Mouse (Mus musculus) mammary gland, adult 2 months (tissue): ENCODE data around the gene Olfr403. TPM values are rescaled to one million over a fixed set of nuclear protein-coding genes. Genes with fewer than 3 reads are reported as not detected.

Experiments used
- polyA plus RNA-seq: library from polyadenylated mRNA; depleted of rRNA; stranded (reverse); fragments of >200 nt; gene quantifications from 2 replicates; pipeline ENCODE4 v1.2.3, GENCODE M21; 2012; ENCODE audit warnings: low replicate concordance; rRNA removed

The Olfr403 gene
- polyA plus RNA-seq = not detected in 2 replicates

GRCm38 (mm10) chr11:74185949-74186348, at the start of gene Olfr403:
Olfr403 (plus strand) TSS chr11:74186249.

GRCm38 (mm10) chr11:74153229-74153628, 32.8 kb upstream of the Olfr403 start, which contains the start of gene Olfr402:
Olfr402 (plus strand) TSS chr11:74153529.

GRCm38 (mm10) chr11:74211279-74211678, 25.2 kb downstream of the Olfr403 start, which contains the start of gene Olfr43:
Olfr43 (minus strand) TSS chr11:74211379.

Other genes with a start within 250 kb of the Olfr403 start
- gene Olfr23, start 249.6 kb upstream of the Olfr403 start, polyA plus RNA-seq = not detected in 2 replicates
- not detected in 2 replicates for gene Olfr397, start 225.4 kb upstream of the Olfr403 start, polyA plus RNA-seq
- not detected in 2 replicates for gene Olfr398, start 195.8 kb upstream of the Olfr403 start, polyA plus RNA-seq
- not detected in 2 replicates for gene Olfr139, start 129.7 kb upstream of the Olfr403 start, polyA plus RNA-seq
- not detected in 2 replicates for gene Olfr399, start 129.6 kb upstream of the Olfr403 start, polyA plus RNA-seq
- gene Zfp616, start 116.3 kb upstream of the Olfr403 start, polyA plus RNA-seq = not detected in 2 replicates
- not detected in 2 replicates for gene Olfr401, start 72.5 kb upstream of the Olfr403 start, polyA plus RNA-seq
- gene Olfr402, start 32.7 kb upstream of the Olfr403 start, polyA plus RNA-seq = not detected in 2 replicates
- not detected in 2 replicates for gene Olfr43, start 25.1 kb downstream of the Olfr403 start, polyA plus RNA-seq
- gene Olfr406, start 73.6 kb downstream of the Olfr403 start, polyA plus RNA-seq = not detected in 2 replicates
- gene Olfr59, start 97.5 kb downstream of the Olfr403 start, polyA plus RNA-seq = not detected in 2 replicates
- gene Olfr410, start 151.8 kb downstream of the Olfr403 start, polyA plus RNA-seq = not detected in 2 replicates
- gene Olfr411, start 166.4 kb downstream of the Olfr403 start, polyA plus RNA-seq = not detected in 2 replicates
- not detected in 2 replicates for gene Olfr412, start 175.8 kb downstream of the Olfr403 start, polyA plus RNA-seq